Mouse (Mus musculus): Measurements from ENCODE around the gene Fbxo40.

The Fbxo40 gene

DNA sequence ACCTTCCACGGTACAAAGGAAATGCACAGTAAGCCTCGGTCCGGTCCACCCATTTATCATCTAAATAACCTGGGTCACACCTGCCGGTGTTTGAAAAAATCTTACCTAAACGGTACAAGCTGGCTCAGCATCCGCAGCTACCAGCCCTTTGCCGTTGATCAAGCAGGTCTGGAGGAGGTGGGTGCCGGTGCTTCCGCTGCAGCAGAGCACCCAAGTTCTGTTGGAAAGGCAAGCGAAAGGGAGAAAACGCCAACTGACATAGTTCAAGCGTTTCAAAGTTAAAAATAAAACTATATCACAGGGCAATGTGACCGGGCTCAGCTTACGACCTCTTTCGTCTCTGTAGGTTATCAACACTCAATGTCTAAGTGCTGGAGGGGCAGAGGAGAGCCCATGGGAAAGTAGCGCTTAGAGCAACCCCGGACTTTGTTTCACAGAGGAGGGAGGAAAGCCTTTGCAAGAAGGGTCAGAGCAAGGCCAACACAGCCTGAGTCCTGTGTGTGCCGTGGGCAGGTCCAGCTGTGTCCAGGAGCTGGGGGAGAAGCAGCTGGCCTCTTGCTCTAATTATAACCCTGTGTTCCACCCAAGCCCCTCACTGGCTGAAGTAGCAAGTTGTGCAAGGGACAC is at the start of gene Fbxo40:
Gene Fbxo40 (minus strand): TSS at position 469 of the 627 bp plus-strand sequence.
- DNase-seq, result no peak

GRCm38 (mm10) chr16:37034751-37035150 is 44.5 kb upstream of the Fbxo40 start:
- DNase-seq, result no peak

GRCm38 (mm10) chr16:37031996-37032395 is 41.7 kb upstream of the Fbxo40 start:
- no peak for DNase-seq

DNA sequence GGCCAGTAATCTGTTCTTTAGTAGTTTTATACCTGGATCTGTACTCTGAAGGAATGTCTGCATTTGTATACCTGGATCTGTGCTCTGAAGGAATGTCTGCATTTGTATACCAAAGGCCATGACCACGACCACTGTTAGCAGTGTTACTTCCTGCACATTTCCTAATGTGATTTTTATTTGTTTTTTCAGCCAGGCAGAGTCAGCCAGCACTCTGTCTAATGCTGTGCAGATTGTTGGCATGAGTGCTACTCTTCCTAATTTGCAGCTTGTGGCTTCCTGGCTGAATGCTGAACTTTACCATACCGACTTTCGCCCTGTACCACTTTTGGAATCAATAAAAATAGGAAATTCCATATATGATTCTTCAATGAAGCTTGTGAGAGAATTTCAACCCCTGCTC is 37.3 kb upstream of the Fbxo40 start:
- DNase-seq, result no peak

DNA sequence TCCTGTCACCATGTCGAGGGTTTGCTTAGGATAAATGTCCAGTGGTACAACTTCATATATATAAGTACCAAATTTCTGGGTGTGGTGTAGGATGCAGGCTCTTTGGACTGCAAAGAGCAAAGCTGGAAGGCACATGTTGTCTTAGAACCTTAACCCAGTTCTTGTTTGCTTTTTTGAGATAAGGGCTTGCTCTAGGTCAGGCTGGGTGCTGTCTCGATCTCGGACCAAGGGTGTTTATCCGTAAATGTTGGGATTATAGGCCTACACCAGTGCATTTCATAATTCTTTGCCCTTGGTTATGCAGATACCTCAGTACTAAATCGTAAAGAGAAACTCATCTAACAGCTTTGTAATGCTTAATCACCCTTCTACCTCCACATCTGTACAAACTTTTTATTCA is 22.1 kb upstream of the Fbxo40 start:
- DNase-seq, result no peak

GRCm38 (mm10) chr16:37011922-37012289 is 21.6 kb upstream of the Fbxo40 start:
- no peak for DNase-seq

GRCm38 (mm10) chr16:37011061-37011921 is 21.0 kb upstream of the Fbxo40 start, which contains the start of gene Polq:
TSS of gene Polq (plus strand) at chr16:37011786.
- DNase-seq, result peak; percentile 89

- peak; percentile 17 for DNase-seq
These were observed 20.1 kb upstream of the Fbxo40 start for GRCm38 (mm10) chr16:37010370-37010769.

- no peak for DNase-seq
These were observed 19.0 kb upstream of the Fbxo40 start for GRCm38 (mm10) chr16:37009262-37009661.

DNA sequence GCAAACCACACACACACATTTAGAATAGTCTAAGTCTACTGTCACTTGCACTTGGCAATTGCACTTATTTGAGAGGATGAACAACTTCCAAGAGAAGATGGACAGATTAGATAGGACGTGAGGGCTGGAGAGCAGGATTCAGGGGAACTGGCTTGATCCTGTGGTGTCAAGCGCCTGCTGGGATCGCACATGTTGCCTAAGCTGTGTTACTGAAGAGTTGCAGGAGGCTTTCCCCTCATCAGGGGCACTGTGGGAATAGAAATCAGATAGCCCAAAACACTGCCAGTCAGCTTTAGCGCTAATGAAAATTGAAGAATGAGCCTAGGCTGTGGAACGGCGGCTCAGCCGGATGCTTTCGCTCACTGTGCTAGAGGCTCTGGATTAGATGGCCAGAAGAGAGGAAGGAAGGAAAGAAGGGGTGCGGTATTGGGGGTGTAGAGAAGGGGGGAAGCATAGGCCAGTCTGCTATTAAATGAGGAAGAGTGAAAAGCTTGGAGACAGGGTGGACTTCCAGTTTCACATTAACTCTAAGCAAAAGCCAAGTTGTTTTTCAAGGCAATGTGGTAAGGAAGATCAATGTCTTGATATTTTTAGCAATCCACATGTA is 9.2 kb upstream of the Fbxo40 start:
- peak; percentile 75 for DNase-seq

DNA sequence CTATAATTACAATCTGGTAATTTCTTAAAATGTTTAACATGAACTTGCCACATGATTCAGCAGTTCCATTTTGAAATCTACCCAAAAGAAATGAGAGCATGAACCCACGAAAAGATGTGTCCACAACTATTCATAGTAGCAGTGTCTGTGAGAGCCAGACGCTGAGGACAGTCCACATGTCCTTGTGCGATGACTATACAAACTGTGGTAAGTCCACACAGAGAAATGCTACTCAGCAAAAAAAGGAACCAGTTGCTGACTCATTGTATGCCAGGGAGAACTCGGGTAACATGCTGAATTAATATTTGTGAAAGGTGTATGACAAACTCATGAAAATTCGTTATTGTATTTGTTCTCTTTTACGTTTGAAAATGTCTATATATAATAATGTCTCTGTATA is 7.4 kb upstream of the Fbxo40 start:
- DNase-seq, result no peak

DNA sequence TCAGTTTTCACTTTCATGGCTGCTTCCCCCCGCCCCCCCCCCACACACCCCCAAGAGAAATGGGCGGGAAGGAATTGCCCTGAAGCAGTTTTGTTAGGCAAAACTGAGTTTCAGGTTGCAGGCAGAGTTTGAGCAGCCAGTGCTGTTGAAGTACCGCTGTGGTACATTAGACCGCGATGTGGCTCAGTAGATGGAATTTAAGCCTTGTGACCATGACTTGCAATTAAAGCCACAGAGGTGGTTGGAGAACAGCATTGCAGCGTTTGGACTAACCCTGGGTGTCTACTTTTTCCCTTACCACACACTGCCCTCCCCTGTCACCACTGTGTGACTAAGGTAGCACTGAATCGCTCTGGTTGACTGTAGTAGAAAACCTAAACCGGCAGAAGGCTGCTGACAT is 774 bp downstream of the Fbxo40 start:
- no peak for DNase-seq

DNA sequence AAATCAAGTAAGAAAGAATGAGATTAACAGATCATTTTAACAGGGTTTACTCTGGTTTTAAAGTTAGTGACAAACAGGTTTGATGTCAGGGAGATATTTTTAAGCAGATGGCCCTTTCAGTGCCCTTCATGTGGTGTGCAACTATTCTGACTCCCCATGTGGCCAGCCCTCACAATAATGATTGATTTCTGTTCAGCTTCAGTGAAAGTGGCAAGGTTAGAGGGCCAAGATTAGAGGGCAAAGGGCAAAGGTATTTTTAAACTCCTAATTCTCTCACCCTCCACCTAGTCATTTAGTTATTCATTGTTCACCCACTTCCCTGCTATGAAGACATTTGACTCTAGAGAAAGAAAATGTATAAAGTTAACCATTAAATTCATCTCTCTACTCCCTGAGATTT is 2.2 kb downstream of the Fbxo40 start:
- no peak for DNase-seq

GRCm38 (mm10) chr16:36987399-36987798 is 2.9 kb downstream of the Fbxo40 start:
- no peak for DNase-seq

GRCm38 (mm10) chr16:36985636-36986042 is 4.6 kb downstream of the Fbxo40 start:
- DNase-seq, result no peak

DNA sequence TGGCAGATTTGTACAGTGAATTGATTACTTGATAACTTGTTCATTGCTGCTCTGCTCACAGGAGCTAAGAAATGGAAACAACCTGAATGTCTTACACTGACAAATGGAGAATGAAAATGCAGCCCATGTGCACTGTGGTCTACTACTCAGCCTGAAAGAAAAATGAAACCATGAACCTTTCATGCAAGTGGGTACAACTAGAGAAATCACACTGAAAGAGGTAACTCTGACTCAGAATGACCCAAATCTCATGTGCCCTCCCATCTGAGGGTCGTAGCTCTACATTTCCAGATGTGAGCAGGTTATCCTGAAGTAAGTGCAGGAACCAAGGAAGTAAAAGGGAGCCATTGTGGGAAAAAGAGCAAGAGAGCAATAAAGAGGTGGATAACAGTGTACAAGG is 6.5 kb downstream of the Fbxo40 start:
- no peak for DNase-seq

GRCm38 (mm10) chr16:36979127-36979526 is 11.1 kb downstream of the Fbxo40 start:
- DNase-seq, result no peak

DNA sequence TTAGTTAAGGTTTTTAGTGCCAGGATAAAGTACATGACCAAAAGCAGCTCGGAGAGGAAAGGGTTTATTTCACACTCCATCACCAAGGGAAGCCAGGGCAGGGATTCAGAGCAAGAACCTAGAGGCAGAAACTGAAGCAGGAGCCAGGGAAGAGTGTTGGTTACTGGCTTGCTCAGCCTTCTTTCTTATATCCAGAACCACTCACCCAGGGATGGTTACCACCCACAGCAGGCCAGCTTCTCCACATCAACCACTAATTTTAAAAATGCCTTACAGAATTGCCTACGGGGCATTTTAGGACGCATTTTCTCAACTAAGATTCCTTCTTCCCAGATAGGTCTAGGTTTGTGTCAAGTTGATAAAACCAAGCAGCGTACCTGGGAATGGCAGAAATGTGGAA is 26.9 kb downstream of the Fbxo40 start:
- no peak for DNase-seq

GRCm38 (mm10) chr16:36955106-36955505 is 35.2 kb downstream of the Fbxo40 start:
- no peak for DNase-seq

DNA sequence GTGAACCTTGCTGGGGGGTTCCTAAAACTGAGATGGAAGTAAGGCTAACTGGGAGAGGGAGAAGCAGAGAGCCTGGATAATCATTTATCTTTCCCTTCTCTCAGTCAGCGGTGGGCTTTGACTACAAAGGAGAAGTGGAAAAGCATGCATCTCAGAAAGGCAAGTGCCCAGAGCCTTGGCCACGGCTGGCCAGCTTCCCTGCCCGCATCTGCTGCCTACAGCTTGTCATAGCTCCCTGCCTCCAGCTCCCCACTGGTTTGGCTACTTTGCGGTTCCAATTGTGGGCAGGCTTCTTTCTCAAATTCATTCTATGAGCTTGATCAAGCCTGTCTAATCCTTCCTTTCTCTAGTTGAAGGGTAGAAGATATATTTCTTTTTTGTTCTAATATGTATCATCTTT is 39.2 kb downstream of the Fbxo40 start:
- DNase-seq, result peak; percentile 31

DNA sequence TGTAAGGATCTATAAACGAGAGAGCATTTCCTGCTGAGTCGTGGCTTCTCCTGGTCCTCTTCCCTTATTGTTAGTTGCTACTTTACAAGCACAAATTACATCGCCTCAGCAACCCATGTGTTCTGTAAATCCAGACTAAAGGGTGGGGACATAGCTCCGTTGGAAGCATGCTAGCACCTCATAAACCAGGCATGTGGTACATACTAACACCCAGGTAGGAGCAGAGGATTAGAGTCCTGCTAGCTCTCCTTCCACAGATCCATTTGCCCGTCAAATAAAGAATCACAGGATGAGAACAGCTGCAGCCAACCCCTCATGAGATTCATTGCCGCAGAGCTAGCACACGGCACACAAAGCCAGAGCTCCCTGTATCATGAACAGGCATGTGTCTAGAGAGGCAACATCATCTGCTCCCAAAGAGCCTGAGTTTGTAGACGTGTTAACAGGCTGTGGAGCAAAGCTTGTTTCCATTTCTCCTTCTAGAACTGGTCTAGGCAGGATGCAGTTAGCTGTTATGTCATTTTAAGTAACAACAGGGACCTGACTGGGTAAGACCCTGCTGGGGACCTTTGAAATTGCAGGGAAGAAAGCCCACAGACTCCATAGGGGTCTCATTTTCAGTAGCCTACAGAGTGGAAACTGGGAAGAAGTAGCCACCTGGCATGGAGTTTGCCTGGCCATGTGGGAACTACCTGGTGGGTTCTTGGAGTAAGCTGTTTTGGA is 40.5 kb downstream of the Fbxo40 start:
- DNase-seq, result no peak

DNA sequence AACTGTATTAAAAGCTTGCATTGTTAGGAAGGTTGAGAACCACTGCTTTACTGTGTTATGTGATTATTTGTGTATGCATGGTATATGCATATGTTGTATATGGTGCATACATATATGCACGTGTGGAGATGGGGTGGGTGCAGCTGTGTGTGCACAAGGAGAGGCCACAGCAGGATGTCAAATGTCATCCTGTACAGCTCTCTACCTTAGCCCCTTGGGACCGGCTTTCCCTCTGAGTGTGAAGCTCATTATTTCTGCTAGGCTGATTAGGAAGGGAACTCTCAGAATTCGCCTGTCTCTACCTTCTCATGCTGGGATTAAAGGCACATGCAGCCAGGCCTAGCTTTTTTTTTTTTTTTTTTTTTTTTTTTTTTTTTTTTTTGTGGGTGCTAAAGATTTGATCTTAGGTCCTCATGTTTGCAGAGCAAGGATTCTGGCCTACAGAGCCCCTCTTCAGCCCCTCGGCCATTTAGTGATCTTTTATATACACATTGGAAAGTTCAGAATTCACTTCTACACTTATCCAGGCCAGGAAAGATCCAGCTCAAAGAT is 42.5 kb downstream of the Fbxo40 start:
- DNase-seq, result no peak
